Mouse (Mus musculus): Measurements from ENCODE around the gene Stk11. TPM values are rescaled to one million over a fixed set of nuclear protein-coding genes. Genes with fewer than 3 reads are reported as not detected.

The Stk11 gene
- total and polyA plus RNA-seq, 2 experiments from 2014 or later = 14.8 to 77.8 TPM

DNA sequence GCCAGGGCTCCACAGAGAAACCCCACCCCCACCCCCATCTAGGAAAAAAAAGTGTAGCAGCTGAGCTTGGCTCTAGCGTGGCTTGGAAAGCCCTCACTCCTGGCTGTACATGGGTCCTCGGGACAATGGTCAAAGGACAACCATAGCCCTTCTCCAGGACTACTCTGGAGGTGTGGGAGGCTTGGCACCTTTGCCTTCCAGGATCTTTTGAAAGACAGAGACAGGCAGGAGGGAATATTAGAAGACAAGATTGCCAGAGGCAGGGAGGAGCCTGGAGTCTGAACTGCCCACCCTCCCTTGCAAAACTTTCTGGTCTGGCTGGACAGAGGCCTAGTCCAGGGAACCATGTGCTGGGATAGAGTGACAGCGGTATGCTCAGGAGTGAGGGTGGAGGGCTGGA lies 20.9 kb upstream of the Stk11 start:
- TF ChIP-seq CTCF (IDR thresholded peaks at IDR 0.05; ENCODE audit: low read depth) = no peak
- Histone ChIP-seq H3K4me1 (ENCODE audit: insufficient read depth) (no peaks in the 10 kb centered on the region), H3K9me3 (ENCODE audit: low read length) (no peaks in the 10 kb centered on the region), H3K4me3 (ENCODE audit: low read depth, low read length) (no peak overlapping the region), H3K36me3 (ENCODE audit: insufficient read depth) (no peaks in the 10 kb centered on the region), H3K27me3 (ENCODE audit: insufficient read depth, low read length) (no peaks in the 10 kb centered on the region), H3K27ac (ENCODE audit: low read depth, low read length) (no peak overlapping the region), H3K9ac (no peak overlapping the region), H3K4me2 (ENCODE audit: low read depth) (no peak overlapping the region)
- no peak for DNase-seq
- 84% methylated on average over 3 of the region's 3 CpGs for WGBS
- no peak for ATAC-seq

DNA sequence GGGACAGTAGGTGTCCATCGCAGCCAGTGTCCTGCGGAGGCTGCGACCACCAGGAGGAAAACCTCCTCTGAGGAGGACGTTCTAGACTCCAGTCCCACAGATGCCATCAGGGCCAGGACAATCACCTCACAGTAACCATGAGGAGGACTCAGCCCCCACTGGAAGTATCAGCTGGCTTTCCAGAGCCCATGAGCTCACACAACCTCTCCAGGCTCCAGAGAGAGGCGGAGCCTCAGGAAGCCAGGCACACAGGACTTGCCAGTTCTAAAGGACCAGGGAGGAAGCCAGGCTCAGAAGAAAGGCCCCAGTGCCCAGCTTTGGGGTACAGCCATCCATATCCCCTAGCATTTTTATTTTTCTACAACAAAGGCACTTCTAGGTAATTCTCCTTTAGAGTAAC lies 20.1 kb upstream of the Stk11 start:
- H3K9me3 ChIP-seq (ENCODE audit: low read length) = no peaks in the 10 kb centered on the region
- no peaks in the 10 kb centered on the region for H3K4me1 ChIP-seq (ENCODE audit: insufficient read depth)
- no peak for DNase-seq
- no peak for TF ChIP-seq CTCF (IDR thresholded peaks at IDR 0.05; ENCODE audit: low read depth)
- H3K36me3 ChIP-seq (ENCODE audit: insufficient read depth) = no peaks in the 10 kb centered on the region
- H3K4me2 ChIP-seq (ENCODE audit: low read depth) = no peak overlapping the region
- WGBS = 94% methylated on average over 5 of the region's 5 CpGs
- H3K27me3 ChIP-seq (ENCODE audit: insufficient read depth, low read length) = no peaks in the 10 kb centered on the region
- ATAC-seq = no peak
- no peak overlapping the region for H3K27ac ChIP-seq (ENCODE audit: low read depth, low read length)
- no peak overlapping the region for H3K9ac ChIP-seq
- no peak overlapping the region for H3K4me3 ChIP-seq (ENCODE audit: low read depth, low read length)

DNA sequence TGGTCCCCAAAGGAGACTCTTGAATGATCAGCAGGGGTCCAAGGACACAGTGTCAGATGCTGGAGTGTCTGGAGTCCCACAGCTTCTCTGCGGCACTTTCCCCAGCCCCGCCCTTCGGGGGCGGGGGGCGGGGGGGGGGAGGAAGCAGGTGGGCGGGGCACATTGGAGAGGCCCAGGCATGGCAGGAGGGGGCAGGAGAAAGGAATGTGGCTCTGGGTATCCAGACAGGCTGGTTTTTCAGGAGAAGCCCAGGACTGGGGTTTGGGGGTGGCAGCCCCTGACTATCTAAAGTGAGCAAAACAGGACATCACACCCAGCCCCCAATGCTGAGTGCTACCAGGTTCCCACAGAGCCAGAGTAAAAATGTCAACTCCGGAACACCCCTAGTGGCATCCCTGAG lies 18.3 kb upstream of the Stk11 start:
- H3K9ac ChIP-seq = no peak overlapping the region
- DNase-seq (no peak), ATAC-seq (no peak)
- 16% methylated on average over 6 of the region's 7 CpGs for WGBS
- H3K4me1 ChIP-seq (ENCODE audit: insufficient read depth) = peaks cover 8% of the 10 kb centered on the region
- no peak overlapping the region for H3K27ac ChIP-seq (ENCODE audit: low read depth, low read length)
- H3K4me3 ChIP-seq (ENCODE audit: low read depth, low read length) = no peak overlapping the region
- H3K9me3 ChIP-seq (ENCODE audit: low read length) = no peaks in the 10 kb centered on the region
- H3K4me2 ChIP-seq (ENCODE audit: low read depth) = no peak overlapping the region
- no peak for TF ChIP-seq CTCF (IDR thresholded peaks at IDR 0.05; ENCODE audit: low read depth)
- no peaks in the 10 kb centered on the region for H3K36me3 ChIP-seq (ENCODE audit: insufficient read depth)
- H3K27me3 ChIP-seq (ENCODE audit: insufficient read depth, low read length) = no peaks in the 10 kb centered on the region

DNA sequence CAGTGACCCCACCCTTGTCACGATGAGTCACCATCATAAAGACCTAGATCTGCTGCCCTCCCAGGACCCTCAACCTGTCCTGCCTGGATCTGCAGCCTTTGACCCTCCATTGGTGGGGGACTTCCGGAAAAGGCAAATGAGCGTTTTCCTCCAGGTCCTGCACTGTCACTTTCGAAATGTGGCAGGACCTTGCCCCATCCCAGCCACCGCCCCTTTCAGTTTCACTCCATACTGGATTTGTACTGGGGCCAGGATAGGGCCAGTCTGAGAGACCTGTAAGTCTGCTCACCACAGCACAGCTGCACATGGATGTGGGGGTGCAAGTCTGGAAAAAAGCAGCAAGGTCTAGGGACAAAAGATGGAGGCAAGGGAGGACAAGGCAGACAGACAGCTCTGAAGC lies 17.0 kb upstream of the Stk11 start:
- 84% methylated on average over 5 of the region's 5 CpGs for WGBS
- DNase-seq = no peak

DNA sequence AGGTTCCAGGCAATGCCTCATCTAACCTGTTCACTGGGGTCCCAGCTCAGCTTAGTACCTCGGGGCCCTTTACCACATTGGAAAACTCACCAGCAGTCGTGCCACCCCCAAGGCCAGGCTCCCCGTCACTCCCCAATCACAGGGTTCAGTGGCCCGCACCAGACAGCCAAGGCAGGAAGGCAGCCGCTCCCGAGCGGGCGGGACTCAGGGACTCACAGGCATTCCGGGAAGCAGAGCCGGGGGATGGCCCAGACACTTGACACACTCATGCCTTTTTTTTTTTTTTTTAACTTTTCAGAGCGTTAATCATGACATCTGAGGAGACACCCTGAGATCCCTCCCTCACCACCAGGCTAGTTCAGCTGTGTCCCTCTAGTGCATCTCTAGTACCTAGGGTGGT lies 14.6 kb upstream of the Stk11 start:
- H3K4me2 ChIP-seq (ENCODE audit: low read depth) = 0 out of 2 replicates have a peak overlapping the region, but pooled peaks have one; percentile 98
- no peaks in the 10 kb centered on the region for H3K36me3 ChIP-seq (ENCODE audit: insufficient read depth)
- no peaks in the 10 kb centered on the region for H3K9me3 ChIP-seq (ENCODE audit: low read length)
- H3K9ac ChIP-seq = no peak overlapping the region
- WGBS = 70% methylated on average over 11 of the region's 11 CpGs
- no peak for TF ChIP-seq CTCF (IDR thresholded peaks at IDR 0.05; ENCODE audit: low read depth)
- no peak overlapping the region for H3K27ac ChIP-seq (ENCODE audit: low read depth, low read length)
- ATAC-seq (no peak), DNase-seq (no peak)
- no peak overlapping the region for H3K4me3 ChIP-seq (ENCODE audit: low read depth, low read length)
- H3K4me1 ChIP-seq (ENCODE audit: insufficient read depth) = peaks cover 8% of the 10 kb centered on the region
- no peaks in the 10 kb centered on the region for H3K27me3 ChIP-seq (ENCODE audit: insufficient read depth, low read length)

More for the DNA sequence above, 17.0 kb upstream of the Stk11 start:
- no peak overlapping the region for H3K9ac ChIP-seq
- H3K36me3 ChIP-seq (ENCODE audit: insufficient read depth) = no peaks in the 10 kb centered on the region
- no peak for TF ChIP-seq CTCF (IDR thresholded peaks at IDR 0.05; ENCODE audit: low read depth)
- H3K27ac ChIP-seq (ENCODE audit: low read depth, low read length) = no peak overlapping the region
- peaks cover 8% of the 10 kb centered on the region for H3K4me1 ChIP-seq (ENCODE audit: insufficient read depth)
- H3K9me3 ChIP-seq (ENCODE audit: low read length) = no peaks in the 10 kb centered on the region
- no peak overlapping the region for H3K4me2 ChIP-seq (ENCODE audit: low read depth)
- H3K4me3 ChIP-seq (ENCODE audit: low read depth, low read length) = no peak overlapping the region
- H3K27me3 ChIP-seq (ENCODE audit: insufficient read depth, low read length) = no peaks in the 10 kb centered on the region
- no peak for ATAC-seq

DNA sequence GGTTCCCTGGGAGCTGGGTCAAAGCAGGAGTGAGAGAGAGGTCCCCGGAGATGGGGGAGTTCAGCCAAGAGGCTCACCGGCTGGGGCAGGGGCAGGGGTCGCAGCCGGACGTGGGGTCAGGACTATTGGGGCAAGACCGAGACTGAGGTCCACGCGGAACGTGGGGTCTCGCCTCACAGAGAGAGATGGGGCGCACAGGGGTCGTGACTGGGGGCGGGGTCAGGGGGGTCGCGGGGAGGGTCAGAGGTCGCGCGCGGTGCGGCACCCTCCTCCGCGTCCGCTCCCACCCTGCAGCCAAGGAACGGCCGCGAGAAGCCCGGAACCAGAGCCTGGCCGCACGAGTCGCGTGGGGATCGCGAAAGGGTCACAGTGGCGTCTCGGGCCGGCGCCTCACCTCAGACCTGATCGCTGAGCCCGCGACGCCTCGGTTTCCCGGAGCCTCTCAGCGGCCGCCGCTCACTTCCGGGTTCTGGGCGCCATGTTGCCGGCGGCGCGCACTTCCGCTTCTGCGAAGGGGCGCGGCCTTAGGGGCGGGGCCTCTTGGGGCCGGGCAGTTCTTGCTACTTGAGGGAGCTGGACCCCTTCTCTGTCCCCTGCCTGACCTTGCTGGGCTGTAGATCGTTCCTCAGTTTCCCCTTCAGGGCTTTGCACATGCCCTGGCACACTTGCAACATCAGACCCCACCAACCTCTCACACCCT lies 13.2 kb upstream of the Stk11 start:
- DNase-seq (peak; percentile 87), ATAC-seq (peak; percentile 96)
- no peaks in the 10 kb centered on the region for H3K27me3 ChIP-seq (ENCODE audit: insufficient read depth, low read length)
- WGBS = 3% methylated on average over 46 of the region's 59 CpGs
- no peaks in the 10 kb centered on the region for H3K36me3 ChIP-seq (ENCODE audit: insufficient read depth)
- peak overlapping the region; percentile 91 for H3K9ac ChIP-seq
- no peaks in the 10 kb centered on the region for H3K9me3 ChIP-seq (ENCODE audit: low read length)
- TF ChIP-seq CTCF (IDR thresholded peaks at IDR 0.05; ENCODE audit: low read depth) = no peak
- H3K27ac ChIP-seq (ENCODE audit: low read depth, low read length) = peak overlapping the region; percentile 77
- H3K4me2 ChIP-seq (ENCODE audit: low read depth) = peak overlapping the region; percentile 98
- peak overlapping the region; percentile 91 for H3K4me3 ChIP-seq (ENCODE audit: low read depth, low read length)
- peaks cover 8% of the 10 kb centered on the region for H3K4me1 ChIP-seq (ENCODE audit: insufficient read depth)

DNA sequence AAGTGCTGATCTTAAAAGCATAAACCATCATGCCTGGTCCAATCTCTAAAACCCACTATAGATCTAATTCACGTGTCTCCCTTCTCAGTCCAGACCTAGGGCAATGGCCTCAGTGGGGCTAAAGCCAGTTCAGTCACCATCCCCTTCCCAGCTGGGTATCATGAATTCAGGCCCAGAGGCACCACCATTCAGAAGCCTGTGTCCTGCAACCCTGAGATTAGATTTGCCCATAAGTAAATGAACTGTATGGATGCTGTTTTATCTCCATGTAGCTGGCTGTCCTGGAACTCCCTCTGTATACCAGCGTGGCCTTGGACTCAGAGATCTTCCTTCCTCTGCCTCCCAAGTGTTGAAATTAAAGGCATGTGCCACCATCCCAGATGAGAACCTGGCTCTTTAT lies 12.6 kb upstream of the Stk11 start:
- H3K4me2 ChIP-seq (ENCODE audit: low read depth) = peak overlapping the region; percentile 98
- no peak overlapping the region for H3K9ac ChIP-seq
- H3K27me3 ChIP-seq (ENCODE audit: insufficient read depth, low read length) = no peaks in the 10 kb centered on the region
- TF ChIP-seq CTCF (IDR thresholded peaks at IDR 0.05; ENCODE audit: low read depth) = no peak
- peak overlapping the region; percentile 77; the same call in 1 of the 2 replicates for H3K27ac ChIP-seq (ENCODE audit: low read depth, low read length)
- WGBS = 78% methylated on average over 2 of the region's 2 CpGs
- DNase-seq (no peak), ATAC-seq (no peak)
- no peaks in the 10 kb centered on the region for H3K9me3 ChIP-seq (ENCODE audit: low read length)
- H3K4me3 ChIP-seq (ENCODE audit: low read depth, low read length) = peak overlapping the region; percentile 91; the same call in 1 of the 2 replicates
- no peaks in the 10 kb centered on the region for H3K36me3 ChIP-seq (ENCODE audit: insufficient read depth)
- H3K4me1 ChIP-seq (ENCODE audit: insufficient read depth) = peaks cover 8% of the 10 kb centered on the region

Data from forebrain, postnatal 0 days (tissue).